Mouse (Mus musculus): Measurements from ENCODE around the gene Sun5.

- TF ChIP-seq CTCF (IDR thresholded peaks at IDR 0.05; ENCODE audit: low read depth) (no peak), EP300 (IDR thresholded peaks at IDR 0.05; ENCODE audit: low read depth) (no peak)
These were observed 28.2 kb upstream of the Sun5 start for GRCm38 (mm10) chr2:153899111-153899510.

Data from heart, postnatal 0 days (tissue).